Mouse (Mus musculus): ENCODE results near the gene Pdlim7. TPM values are rescaled to one million over a fixed set of nuclear protein-coding genes. Genes with fewer than 3 reads are reported as not detected.
A peak's percentile ranks its signal among the peaks of the same experiment; 100 is the strongest.

The Pdlim7 gene
- polyA plus RNA-seq, 1 experiment from 2014 or later = 159 TPM

DNA sequence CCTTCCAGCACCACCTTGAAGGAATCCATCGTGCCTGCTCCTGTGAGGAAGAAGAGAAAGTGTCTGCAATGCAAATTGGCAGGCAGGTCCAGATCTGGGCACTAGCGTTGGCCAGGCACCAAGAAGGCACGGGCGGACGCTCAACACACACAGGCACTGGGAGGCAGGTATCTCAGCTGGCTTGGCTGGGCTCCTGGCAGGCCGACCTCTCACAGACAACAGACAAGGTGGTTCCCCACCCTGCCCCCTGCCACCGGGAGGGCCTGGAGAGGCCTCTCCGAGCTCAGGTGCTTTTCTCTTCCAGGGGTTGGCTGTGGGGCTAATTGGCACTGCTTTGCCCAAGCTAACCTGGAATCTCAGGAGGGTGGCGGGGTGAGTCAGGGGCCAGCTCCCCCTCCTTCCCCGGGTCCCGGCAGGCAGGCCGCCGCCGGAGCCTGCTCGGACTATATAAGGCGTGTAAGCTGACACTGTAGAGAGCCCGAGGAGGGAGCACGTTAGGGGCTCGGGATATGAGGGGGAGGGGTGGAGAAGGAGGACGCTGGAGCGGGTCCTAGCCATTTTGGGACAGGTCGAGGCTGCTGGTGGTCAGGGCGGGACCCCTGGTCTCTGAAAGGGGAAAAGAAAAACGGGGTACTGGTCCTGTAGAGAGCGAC is 971 bp downstream of the Pdlim7 start:
- Histone ChIP-seq H3K4me2 (replicated peaks) (peak overlapping the region; percentile 95), H3K27me3 (no peaks in the 10 kb centered on the region; the same call in 1 of the 2 replicates), H3K27ac (peak overlapping the region; percentile 83; the same call in 1 of the 2 replicates), H3K36me3 (peaks cover 28% of the 10 kb centered on the region), H3K4me3 (replicated peaks) (peak overlapping the region; percentile 82), H3K9ac (replicated peaks) (peak overlapping the region; percentile 91), H3K4me1 (replicated peaks) (peaks cover 31% of the 10 kb centered on the region), H3K9me3 (no peaks in the 10 kb centered on the region)
- 3% methylated on average over 25 of the region's 25 CpGs for WGBS
- peak; percentile 68 for ATAC-seq

DNA sequence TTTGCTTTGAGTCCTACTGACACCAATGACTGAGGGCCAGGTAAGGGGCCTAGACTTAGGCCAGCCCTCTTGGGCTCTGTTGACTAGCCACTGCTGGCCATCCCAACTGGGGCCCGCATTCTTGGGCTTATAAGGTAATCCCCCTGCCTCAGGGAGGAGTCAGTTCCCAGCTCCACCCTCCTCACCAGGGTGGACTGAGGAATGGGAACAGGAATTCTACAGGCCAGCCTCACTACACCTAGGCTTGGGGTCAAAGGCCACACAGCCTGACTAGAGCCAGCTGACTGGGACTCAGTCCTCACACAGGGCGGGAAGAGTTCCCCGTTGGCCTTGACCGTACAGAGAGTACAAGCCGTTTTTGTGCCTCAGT is 2.0 kb downstream of the Pdlim7 start:
- Histone ChIP-seq H3K27me3 (no peaks in the 10 kb centered on the region; the same call in 1 of the 2 replicates), H3K4me1 (replicated peaks) (peaks cover 31% of the 10 kb centered on the region), H3K27ac (peak overlapping the region; percentile 80), H3K9me3 (no peaks in the 10 kb centered on the region), H3K9ac (replicated peaks) (peak overlapping the region; percentile 5; the same call in 1 of the 2 replicates), H3K4me3 (replicated peaks) (peak overlapping the region; percentile 82), H3K4me2 (replicated peaks) (peak overlapping the region; percentile 95), H3K36me3 (peaks cover 38% of the 10 kb centered on the region)
- no peak for ATAC-seq
- 31% methylated on average over 5 of the region's 5 CpGs for WGBS

DNA sequence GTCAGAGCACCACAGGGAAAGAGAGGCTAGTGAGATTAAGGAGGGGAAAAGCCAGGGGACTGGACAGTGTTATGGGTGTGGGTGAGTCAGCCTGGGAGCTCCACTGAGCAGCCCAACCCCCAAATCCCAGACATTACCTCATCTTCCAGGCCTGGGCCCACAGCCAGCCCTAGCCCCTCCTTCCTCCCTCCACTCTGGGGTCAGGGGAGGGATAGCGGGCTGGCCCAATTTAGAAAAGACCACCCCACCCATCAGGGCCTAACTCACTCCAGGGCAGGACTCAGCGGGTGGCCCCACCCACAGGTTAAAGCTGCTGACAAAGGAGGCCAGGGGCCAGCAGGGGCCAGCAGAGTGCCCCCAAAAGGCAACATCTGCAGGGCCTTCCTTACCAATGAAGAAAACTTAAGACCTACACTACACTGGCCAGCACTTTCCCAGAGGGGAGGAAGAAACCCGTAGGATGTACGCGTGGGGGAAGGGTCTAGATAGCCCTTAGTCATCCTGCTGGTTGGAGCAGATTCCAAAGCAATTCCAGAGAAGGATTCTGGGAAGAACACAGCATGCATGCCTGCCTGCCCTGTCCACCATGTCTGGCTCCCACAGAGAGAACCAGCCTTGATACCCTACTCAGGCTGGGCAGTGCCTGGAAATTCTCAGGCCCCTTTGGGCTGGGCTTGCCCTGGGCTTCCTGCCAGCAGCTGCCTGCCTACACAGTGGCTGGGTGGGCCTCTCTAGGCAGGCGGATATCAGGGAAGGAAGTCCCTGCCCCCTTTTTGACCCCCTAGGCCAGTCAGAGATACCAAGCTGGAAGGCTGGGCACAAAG is 2.6 kb downstream of the Pdlim7 start:
- Histone ChIP-seq H3K27ac (peak overlapping the region; percentile 80), H3K4me1 (replicated peaks) (peaks cover 31% of the 10 kb centered on the region), H3K27me3 (no peaks in the 10 kb centered on the region; the same call in 1 of the 2 replicates), H3K9me3 (no peaks in the 10 kb centered on the region), H3K36me3 (peaks cover 44% of the 10 kb centered on the region), H3K4me2 (replicated peaks) (peak overlapping the region; percentile 95), H3K4me3 (replicated peaks) (0 out of 2 replicates have a peak overlapping the region, but pooled peaks have one; percentile 82), H3K9ac (replicated peaks) (peak overlapping the region; percentile 5; the same call in 1 of the 2 replicates)
- peak; percentile 46 for ATAC-seq
- 13% methylated on average over 6 of the region's 6 CpGs for WGBS

DNA sequence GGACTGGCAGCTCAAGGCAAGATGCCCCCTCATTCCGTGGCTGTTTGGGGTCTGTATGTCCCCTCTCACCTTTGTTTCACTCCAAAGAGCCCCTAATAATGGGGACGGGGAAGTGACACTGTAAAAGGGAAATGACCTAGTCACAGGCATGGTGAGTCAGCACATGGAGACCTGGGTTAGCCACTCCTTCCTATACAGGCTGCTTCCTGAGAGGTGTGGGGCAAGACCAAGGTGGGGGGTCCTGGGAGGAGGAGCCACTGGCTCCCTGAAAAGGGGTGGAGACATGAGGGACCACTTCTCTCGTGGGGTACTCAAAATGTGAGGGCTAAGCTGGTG is 3.2 kb downstream of the Pdlim7 start:
- no peak for ATAC-seq
- Histone ChIP-seq H3K4me1 (replicated peaks) (peaks cover 31% of the 10 kb centered on the region), H3K27me3 (no peaks in the 10 kb centered on the region; the same call in 1 of the 2 replicates), H3K9me3 (no peaks in the 10 kb centered on the region), H3K9ac (replicated peaks) (peak overlapping the region; percentile 5; the same call in 1 of the 2 replicates), H3K36me3 (peaks cover 50% of the 10 kb centered on the region), H3K4me3 (replicated peaks) (no peak overlapping the region), H3K4me2 (replicated peaks) (peak overlapping the region; percentile 95), H3K27ac (peak overlapping the region; percentile 80)
- WGBS = 33% methylated on average over 3 of the region's 3 CpGs

DNA sequence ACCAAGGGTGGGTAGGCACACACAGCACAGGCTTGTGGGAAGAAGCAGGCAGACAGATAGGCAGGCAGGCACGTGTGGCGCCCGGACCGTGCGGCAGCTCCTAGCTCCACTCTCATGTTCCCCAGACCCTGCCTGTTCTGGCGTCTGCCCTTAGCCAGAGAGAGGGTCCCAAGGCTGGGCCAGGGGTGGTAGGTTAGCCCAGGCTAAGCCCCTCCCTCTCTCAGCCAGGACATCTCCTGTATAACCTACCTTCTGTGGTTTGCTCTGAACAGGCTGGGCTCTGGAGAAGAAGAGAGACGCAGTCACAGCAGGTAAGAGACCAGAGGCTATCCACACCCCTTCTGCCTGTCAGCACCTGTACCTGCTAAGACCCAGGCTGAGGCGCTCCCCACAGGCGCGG is 4.9 kb downstream of the Pdlim7 start:
- H3K36me3 ChIP-seq = peaks cover 68% of the 10 kb centered on the region

DNA sequence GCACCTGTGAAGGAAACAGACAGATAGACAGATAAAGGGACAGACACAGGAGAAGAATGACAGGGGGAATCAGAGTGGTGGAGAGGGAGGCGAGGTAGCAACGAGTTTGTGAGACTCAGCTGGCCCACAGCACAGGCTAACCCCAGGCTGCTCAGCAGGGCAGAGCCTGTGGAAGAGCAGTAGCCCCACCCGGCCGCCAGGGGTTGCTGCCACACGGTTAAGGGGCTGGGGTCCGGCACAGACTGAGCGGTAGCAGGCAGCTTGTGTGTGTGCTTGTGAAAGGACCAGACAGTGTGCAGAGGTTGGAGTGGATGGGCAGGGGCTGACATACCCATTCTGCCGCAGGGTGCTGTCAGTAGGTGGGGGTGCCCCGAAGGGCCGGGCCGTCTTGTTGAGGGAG is 5.6 kb downstream of the Pdlim7 start:
- no peak for ATAC-seq
- Histone ChIP-seq H3K9ac (replicated peaks) (no peak overlapping the region), H3K27me3 (no peaks in the 10 kb centered on the region), H3K27ac (no peak overlapping the region), H3K4me3 (replicated peaks) (no peak overlapping the region), H3K9me3 (no peaks in the 10 kb centered on the region), H3K36me3 (peaks cover 74% of the 10 kb centered on the region), H3K4me1 (replicated peaks) (peaks cover 29% of the 10 kb centered on the region), H3K4me2 (replicated peaks) (no peak overlapping the region)
- WGBS = 56% methylated on average over 11 of the region's 11 CpGs

More for the DNA sequence above, 4.9 kb downstream of the Pdlim7 start:
- Histone ChIP-seq H3K27ac (no peak overlapping the region), H3K4me3 (replicated peaks) (no peak overlapping the region), H3K4me2 (replicated peaks) (no peak overlapping the region), H3K4me1 (replicated peaks) (peaks cover 29% of the 10 kb centered on the region), H3K27me3 (no peaks in the 10 kb centered on the region), H3K9me3 (no peaks in the 10 kb centered on the region), H3K9ac (replicated peaks) (no peak overlapping the region)
- 92% methylated on average over 10 of the region's 10 CpGs for WGBS
- no peak for ATAC-seq

DNA sequence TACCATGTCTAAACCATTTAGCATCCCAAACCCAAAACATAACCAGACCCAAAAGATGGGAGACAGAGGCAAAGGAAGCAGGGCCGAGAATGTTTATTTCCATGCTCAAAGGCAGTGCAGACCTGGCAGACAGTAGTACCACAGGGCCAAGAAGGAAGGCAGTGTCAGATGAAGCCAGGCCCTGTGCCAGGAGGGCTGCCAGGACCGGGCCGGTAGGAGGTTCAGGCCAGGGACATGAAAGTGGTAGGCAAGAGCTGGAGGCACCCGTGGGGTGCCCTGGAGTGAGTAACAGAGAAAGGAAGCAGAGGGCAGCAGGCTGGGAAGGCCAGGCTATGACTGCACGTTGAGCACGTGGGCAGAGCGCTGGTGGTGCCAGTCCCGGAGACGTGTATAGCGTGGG is 6.8 kb downstream of the Pdlim7 start:
- H3K9me3 ChIP-seq = no peaks in the 10 kb centered on the region
- H3K27me3 ChIP-seq = no peaks in the 10 kb centered on the region
- H3K4me3 ChIP-seq (replicated peaks) = no peak overlapping the region
- WGBS = 97% methylated on average over 10 of the region's 10 CpGs
- H3K4me2 ChIP-seq (replicated peaks) = no peak overlapping the region
- H3K36me3 ChIP-seq = peaks cover 84% of the 10 kb centered on the region
- peaks cover 19% of the 10 kb centered on the region for H3K4me1 ChIP-seq (replicated peaks)
- H3K9ac ChIP-seq (replicated peaks) = no peak overlapping the region
- no peak overlapping the region for H3K27ac ChIP-seq
- no peak for ATAC-seq

DNA sequence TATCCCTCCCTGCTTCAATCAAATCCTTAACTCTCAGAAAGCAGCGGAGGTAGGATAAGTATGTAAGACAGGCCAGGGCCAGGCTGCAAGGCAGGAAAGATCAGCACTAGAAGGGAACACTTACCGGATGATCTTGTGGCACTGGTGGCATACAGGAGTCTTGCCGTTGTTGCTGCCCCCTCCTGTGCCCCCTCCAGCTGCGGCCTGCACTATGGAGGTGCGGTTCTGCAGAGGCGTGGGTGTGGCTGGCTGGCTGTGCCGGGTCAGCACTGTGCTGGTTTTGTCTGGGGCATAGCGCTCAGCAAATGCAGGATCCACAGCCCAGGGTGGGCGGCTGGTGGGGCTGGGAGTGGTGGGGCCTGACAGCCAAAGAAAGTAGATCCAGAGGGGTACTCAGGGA is 7.7 kb downstream of the Pdlim7 start:
- Histone ChIP-seq H3K27ac (no peak overlapping the region), H3K36me3 (peaks cover 91% of the 10 kb centered on the region), H3K4me1 (replicated peaks) (peaks cover 10% of the 10 kb centered on the region), H3K9me3 (no peaks in the 10 kb centered on the region), H3K9ac (replicated peaks) (no peak overlapping the region), H3K4me3 (replicated peaks) (no peak overlapping the region), H3K27me3 (no peaks in the 10 kb centered on the region), H3K4me2 (replicated peaks) (no peak overlapping the region)
- 98% methylated on average over 9 of the region's 9 CpGs for WGBS
- ATAC-seq = no peak

DNA sequence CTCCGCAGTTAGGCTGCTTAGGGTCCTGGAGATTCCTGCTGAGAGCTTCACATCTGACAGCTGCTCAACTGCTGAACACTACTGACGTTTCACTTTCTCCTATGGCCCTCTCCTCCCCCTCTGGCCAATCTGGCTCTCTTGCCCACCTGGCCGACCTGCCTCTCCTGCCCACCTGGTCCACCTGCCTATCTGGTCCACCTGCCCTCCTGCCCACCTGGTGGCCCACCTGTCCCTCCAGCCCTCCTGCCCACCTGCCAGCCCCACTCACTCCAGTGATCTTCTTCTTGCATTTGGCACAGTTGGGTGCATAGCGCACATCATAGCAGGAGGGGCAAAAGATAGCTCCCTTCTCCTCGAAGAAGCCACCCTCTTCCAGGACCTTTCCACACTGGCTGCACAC is 9.1 kb downstream of the Pdlim7 start:
- Histone ChIP-seq H3K4me3 (replicated peaks) (no peak overlapping the region), H3K4me2 (replicated peaks) (no peak overlapping the region), H3K27me3 (no peaks in the 10 kb centered on the region), H3K9ac (replicated peaks) (no peak overlapping the region), H3K4me1 (replicated peaks) (no peaks in the 10 kb centered on the region), H3K36me3 (peaks cover 89% of the 10 kb centered on the region), H3K9me3 (no peaks in the 10 kb centered on the region), H3K27ac (no peak overlapping the region)
- 90% methylated on average over 5 of the region's 5 CpGs for WGBS
- ATAC-seq = no peak

DNA sequence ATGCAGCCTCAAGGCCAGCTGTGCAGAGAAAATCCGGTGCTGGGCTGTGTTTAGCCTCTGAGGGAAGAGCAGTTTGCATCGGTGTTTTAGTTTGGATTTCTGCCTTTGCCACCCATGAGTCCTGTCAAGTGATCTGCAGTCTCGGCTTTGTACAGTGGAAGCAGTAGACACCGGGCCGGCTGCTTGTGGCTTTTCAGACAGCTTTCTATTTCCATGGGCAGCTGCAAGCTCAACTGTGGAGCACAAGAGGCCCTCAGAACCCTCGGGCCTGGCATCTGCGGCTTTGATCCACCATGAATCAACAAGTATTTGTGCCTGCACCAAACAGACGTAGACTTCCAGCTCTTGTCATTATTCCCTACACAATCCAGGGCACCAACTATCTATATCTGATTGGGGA is 11.1 kb downstream of the Pdlim7 start:
- H3K4me3 ChIP-seq (replicated peaks) = no peak overlapping the region
- WGBS = 92% methylated on average over 8 of the region's 8 CpGs
- H3K4me2 ChIP-seq (replicated peaks) = no peak overlapping the region
- H3K27ac ChIP-seq = no peak overlapping the region
- H3K9me3 ChIP-seq = no peaks in the 10 kb centered on the region
- ATAC-seq = no peak
- H3K27me3 ChIP-seq = no peaks in the 10 kb centered on the region
- peaks cover 3% of the 10 kb centered on the region; the same call in 1 of the 2 replicates for H3K4me1 ChIP-seq (replicated peaks)
- no peak overlapping the region for H3K9ac ChIP-seq (replicated peaks)
- peaks cover 85% of the 10 kb centered on the region for H3K36me3 ChIP-seq

DNA sequence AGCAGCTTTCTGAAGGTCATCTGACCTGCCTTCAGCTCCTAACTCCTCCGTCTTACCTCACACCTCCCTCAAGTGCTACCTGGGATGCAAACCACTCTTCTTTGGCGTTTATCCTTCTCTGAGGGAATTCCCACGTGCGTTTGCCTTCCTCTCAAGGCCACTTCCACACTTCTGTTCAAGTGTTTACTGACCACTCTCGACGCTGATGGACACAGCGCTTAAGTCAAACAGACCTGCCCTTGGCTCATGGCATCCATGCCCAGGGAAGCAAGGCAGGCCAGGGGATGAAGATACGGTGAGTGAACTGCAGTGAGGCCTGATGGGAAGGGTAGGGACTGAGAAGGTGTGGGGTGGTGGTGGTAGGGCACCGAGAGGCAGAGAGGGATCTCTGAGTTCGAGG is 12.9 kb downstream of the Pdlim7 start:
- Histone ChIP-seq H3K4me1 (replicated peaks) (peaks cover 15% of the 10 kb centered on the region), H3K4me3 (replicated peaks) (no peak overlapping the region), H3K9ac (replicated peaks) (no peak overlapping the region), H3K27ac (no peak overlapping the region), H3K36me3 (peaks cover 66% of the 10 kb centered on the region), H3K4me2 (replicated peaks) (no peak overlapping the region), H3K9me3 (no peaks in the 10 kb centered on the region), H3K27me3 (no peaks in the 10 kb centered on the region)
- 83% methylated on average over 10 of the region's 10 CpGs for WGBS
- no peak for ATAC-seq

DNA sequence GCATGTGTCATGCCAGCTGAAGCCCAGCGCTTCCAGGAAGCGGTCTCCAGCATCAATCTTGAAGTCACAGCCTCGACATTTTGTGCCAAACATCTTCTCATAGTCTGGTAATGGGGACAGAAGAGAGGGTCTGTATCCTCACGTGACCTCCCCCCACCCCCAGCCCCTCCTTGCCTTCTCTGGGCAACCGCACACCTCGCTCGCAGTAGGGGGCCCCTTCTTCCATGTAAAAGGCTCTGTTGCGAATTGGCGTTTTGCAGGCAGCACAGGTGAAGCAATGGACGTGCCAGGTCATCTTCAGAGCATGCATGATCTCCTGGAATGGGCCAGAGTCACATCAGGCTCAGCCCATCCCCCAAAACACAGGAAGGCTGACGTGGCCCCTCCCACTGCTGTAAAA is 14.6 kb downstream of the Pdlim7 start:
- no peak for ATAC-seq
- peaks cover 31% of the 10 kb centered on the region for H3K4me1 ChIP-seq (replicated peaks)
- 49% methylated on average over 11 of the region's 11 CpGs for WGBS
- no peak overlapping the region for H3K4me2 ChIP-seq (replicated peaks)
- H3K36me3 ChIP-seq = peaks cover 50% of the 10 kb centered on the region
- no peak overlapping the region for H3K9ac ChIP-seq (replicated peaks)
- no peaks in the 10 kb centered on the region for H3K9me3 ChIP-seq
- 0 out of 2 replicates have a peak, but pooled peaks cover 2% of the 10 kb centered on the region for H3K27me3 ChIP-seq
- H3K27ac ChIP-seq = no peak overlapping the region
- H3K4me3 ChIP-seq (replicated peaks) = no peak overlapping the region

Measured in midbrain, embryonic 13.5 days (tissue).